Mouse (Mus musculus) CH12.LX (cell line): ENCODE data around the gene Ugt1a8. TPM values are rescaled to one million over a fixed set of nuclear protein-coding genes. Genes with fewer than 3 reads are reported as not detected.

Experiments
- DNase-seq: peaks from one replicate; pipeline ENCODE4 v3.0.0-alpha.2; 2013; ENCODE audit errors: extremely low read depth
- H3K27ac ChIP-seq: 2 replicates; pipeline ENCODE4 v1.5.1; 2012; ENCODE audit warnings: low read depth, mild to moderate bottlenecking, control low read depth, moderate library complexity; ENCODE audit not compliant: insufficient read depth
- H3K27me3 ChIP-seq: replicated peaks from 2 replicates; pipeline ENCODE3; 2012; ENCODE audit warnings: inconsistent platforms
- H3K36me3 ChIP-seq, 2 experiments: replicated peaks in 1 of 2; 2 replicates each; pipeline versions ENCODE3 to v1.6.1; 2012; ENCODE audit warnings: inconsistent platforms in 1 of 2, low read length in 1 of 2, mild to moderate bottlenecking in 1 of 2, mixed read lengths in 1 of 2, moderate library complexity in 1 of 2; ENCODE audit not compliant: control insufficient read depth in 1 of 2, insufficient read depth in 1 of 2
- H3K4me1 ChIP-seq, 2 experiments: 2 replicates each; pipeline ENCODE4 v1.6.1; 2012; ENCODE audit warnings: inconsistent platforms in 1 of 2, moderate library complexity in 1 of 2; ENCODE audit not compliant: insufficient read depth in 2 of 2, control insufficient read depth in 1 of 2
- H3K4me2 ChIP-seq: 2 replicates; pipeline ENCODE4 v1.6.1; 2012; ENCODE audit warnings: low read depth, mild to moderate bottlenecking, control low read depth; ENCODE audit not compliant: poor library complexity, insufficient read depth, severe bottlenecking
- H3K4me3 ChIP-seq, 3 experiments: fragments of 150-350 bp in 1 of 3; sonication (generic) in 1 of 3; replicated peaks in 1 of 3; 2 replicates each; pipeline versions ENCODE3 to v1.5.1; 2011 to 2012; ENCODE audit warnings: low read depth in 2 of 3, low read length in 2 of 3, mild to moderate bottlenecking in 2 of 3, moderate library complexity in 2 of 3, control low read depth in 1 of 3, improper control_type of control experiment in 1 of 3, inconsistent platforms in 1 of 3, mixed read lengths in 1 of 3; ENCODE audit not compliant: poor library complexity in 1 of 3
- H3K79me2 ChIP-seq: replicated peaks from 2 replicates; pipeline ENCODE4 v1.6.1; 2012; ENCODE audit warnings: mild to moderate bottlenecking, moderate library complexity; ENCODE audit not compliant: control insufficient read depth, poor library complexity, insufficient read depth, severe bottlenecking; ENCODE audit errors: extremely low read depth
- H3K9ac ChIP-seq: 2 replicates; pipeline ENCODE4 v1.6.1; 2012; ENCODE audit warnings: low read depth, mild to moderate bottlenecking, control low read depth, moderate library complexity; ENCODE audit not compliant: insufficient read depth
- H3K9me3 ChIP-seq: replicated peaks from 2 replicates; pipeline ENCODE3; 2012; ENCODE audit warnings: low read length, inconsistent platforms, mixed read lengths
- BHLHE40 ChIP-seq: IDR thresholded peaks from 2 replicates; pipeline ENCODE4 v1.6.1; 2011; ENCODE audit warnings: mild to moderate bottlenecking, low read depth, low read length, improper control_type of control experiment
- CHD1 ChIP-seq: IDR thresholded peaks from 2 replicates; pipeline ENCODE4 v1.6.1; 2012; ENCODE audit warnings: low read depth, low read length, improper control_type of control experiment, inconsistent platforms
- E2F4 ChIP-seq: IDR thresholded peaks from 2 replicates; pipeline ENCODE4 v1.6.1; 2011; ENCODE audit warnings: low read depth, low read length, improper control_type of control experiment; ENCODE audit not compliant: insufficient replicate concordance
- EP300 ChIP-seq: IDR thresholded peaks from 2 replicates; pipeline ENCODE4 v1.6.1; 2011; ENCODE audit warnings: low read length, improper control_type of control experiment
- IRF4 ChIP-seq: IDR thresholded peaks from 2 replicates; pipeline ENCODE4 v1.6.1; 2014; ENCODE audit warnings: low read depth, mild to moderate bottlenecking, inconsistent platforms, low read length, improper control_type of control experiment
- KAT2A ChIP-seq: IDR thresholded peaks from 2 replicates; pipeline ENCODE4 v1.6.1; 2012; ENCODE audit warnings: low read length, improper control_type of control experiment, inconsistent platforms; ENCODE audit not compliant: insufficient replicate concordance
- MAX ChIP-seq: IDR thresholded peaks from 2 replicates; pipeline ENCODE4 v1.6.1; 2011; ENCODE audit warnings: low read length, improper control_type of control experiment
- MAZ ChIP-seq: IDR thresholded peaks from 2 replicates; pipeline ENCODE4 v1.6.1; 2012; ENCODE audit warnings: low read depth, mild to moderate bottlenecking, inconsistent platforms, low read length, improper control_type of control experiment, moderate library complexity
- NRF1 ChIP-seq: IDR thresholded peaks from 2 replicates; pipeline ENCODE4 v1.6.1; 2014; ENCODE audit warnings: low read depth, mild to moderate bottlenecking, inconsistent platforms, low read length, improper control_type of control experiment, moderate library complexity
- PAX5 ChIP-seq: IDR thresholded peaks from 2 replicates; pipeline ENCODE4 v1.6.1; 2012; ENCODE audit warnings: low read length, inconsistent platforms, mixed read lengths
- RCOR1 ChIP-seq: conservative IDR thresholded peaks from 2 replicates; pipeline ENCODE4 v1.6.1; 2012; ENCODE audit warnings: low read depth, mild to moderate bottlenecking, inconsistent platforms, low read length, improper control_type of control experiment
- TBP ChIP-seq: conservative IDR thresholded peaks from 2 replicates; pipeline ENCODE4 v1.6.1; 2011; ENCODE audit warnings: low read depth, low read length, improper control_type of control experiment
- USF1 ChIP-seq: IDR thresholded peaks from 2 replicates; pipeline ENCODE4 v1.6.1; 2014; ENCODE audit warnings: low read depth, mild to moderate bottlenecking, inconsistent platforms, low read length, improper control_type of control experiment
- USF2 ChIP-seq: conservative IDR thresholded peaks from 2 replicates; pipeline ENCODE4 v1.6.1; 2011; ENCODE audit warnings: low read depth, low read length, improper control_type of control experiment
- ZC3H11A ChIP-seq: IDR thresholded peaks from 2 replicates; pipeline ENCODE4 v1.6.1; 2012; ENCODE audit warnings: low read depth, mild to moderate bottlenecking, inconsistent platforms, low read length, improper control_type of control experiment
- ZKSCAN1 ChIP-seq: IDR thresholded peaks from 2 replicates; pipeline ENCODE4 v1.6.1; 2012; ENCODE audit warnings: low read depth, inconsistent platforms, low read length, improper control_type of control experiment, borderline replicate concordance
- dilution Hi-C: fragments of 300-500 bp; cut with MboI; formaldehyde crosslinking; loops from 2 replicates; pipeline ENCODE4 v1.14.3; 2020; ENCODE audit warnings: low sequenced_read_pairs; ENCODE audit not compliant: extremely low pct_unique_long_range_greater_than_20kb, extremely low pct_ligation_motif_present
- in situ Hi-C: fragments of 300-500 bp; cut with MboI; formaldehyde crosslinking; loops from 3 replicates; pipeline ENCODE4 v1.14.3; 2019; ENCODE audit warnings: low sequenced_read_pairs, low pct_ligation_motif_present, low pct_unique_long_range_greater_than_20kb, mixed read lengths
- polyA plus RNA-seq: library from polyadenylated mRNA; unstranded; fragments of >175 nt; gene quantifications from 2 replicates; pipeline ENCODE4 v1.2.1, GENCODE M21; 2012; ENCODE audit warnings: low read depth; ENCODE audit not compliant: insufficient read length
- total RNA-seq, 2 experiments: library from RNA; depleted of rRNA; stranded (reverse); fragments of 300-350 nt in 1 of 2; fragments of >200 nt in 1 of 2; gene quantifications; 2 replicates each; pipeline ENCODE4 v1.2.3; 2012 to 2014

Gene Ugt1a8
- total and polyA plus RNA-seq, 3 experiments, result not detected

- Histone ChIP-seq H3K4me1 (0 out of 4 replicates have a peak, but pooled peaks cover 0 to 3% of the 10 kb centered on the region in 2 experiments), H3K9me3 (peaks cover 73% of the 10 kb centered on the region), H3K27ac (no peak overlapping the region), H3K79me2 (no peaks in the 10 kb centered on the region), H3K9ac (no peak overlapping the region), H3K4me2 (no peak overlapping the region), H3K4me3 (no peak overlapping the region), H3K36me3 (no peaks in the 10 kb centered on the region), H3K27me3 (peaks cover 2% of the 10 kb centered on the region)
- TF ChIP-seq NRF1 (no peak), KAT2A (no peak), IRF4 (no peak), BHLHE40 (no peak), RCOR1 (no peak), E2F4 (no peak), CHD1 (no peak), TBP (no peak), EP300 (no peak), PAX5 (no peak), ZC3H11A (no peak), MAX (no peak), MAZ (no peak), USF1 (no peak), USF2 (no peak), ZKSCAN1 (no peak)
- in situ Hi-C loops (no loop called here), dilution Hi-C loops (no loop called here)
- DNase-seq, result no peak
Observed at GRCm38 (mm10) chr1:88229986-88230385, 142.4 kb downstream of the Ugt1a8 start.

- peaks cover 75% of the 10 kb centered on the region for H3K9me3 ChIP-seq
- in situ Hi-C loops, result no loop called here
- peaks cover 5% of the 10 kb centered on the region for H3K27me3 ChIP-seq
- H3K4me1 ChIP-seq, result 0 out of 4 replicates have a peak, but pooled peaks cover 0 to 3% of the 10 kb centered on the region in 2 experiments
- no peak for TF ChIP-seq MAZ
- no peak overlapping the region for H3K4me2 ChIP-seq
- H3K79me2 ChIP-seq, result no peaks in the 10 kb centered on the region
- dilution Hi-C loops, result no loop called here
- no peak overlapping the region for H3K27ac ChIP-seq
- H3K36me3 ChIP-seq, result no peaks in the 10 kb centered on the region
- no peak overlapping the region for H3K9ac ChIP-seq
- no peak overlapping the region for H3K4me3 ChIP-seq
- no peak for DNase-seq
Observed at GRCm38 (mm10) chr1:88230421-88230820, 142.8 kb downstream of the Ugt1a8 start.
